Mouse (Mus musculus) erythroblast, embryonic 14.5 days (primary cell): Measurements from ENCODE around the gene Pigl.

ENCODE experiments used
- GATA1 ChIP-seq: IDR thresholded peaks from 2 replicates; pipeline ENCODE4 v1.6.1; 2012; ENCODE audit warnings: low read length, inconsistent platforms, mixed read lengths
- TAL1 ChIP-seq: IDR thresholded peaks from 3 replicates; pipeline ENCODE4 v1.6.1; 2012; ENCODE audit warnings: low read length, inconsistent platforms, mixed read lengths

- TF ChIP-seq GATA1 (no peak), TAL1 (no peak)
Measured at GRCm38 (mm10) chr11:62497181-62497580, 38.9 kb downstream of the Pigl start.
